Mouse (Mus musculus) G1E (cell line): ENCODE measurements around the gene Myh15.

Experiments
- CTCF ChIP-seq: IDR thresholded peaks from 2 replicates; pipeline ENCODE4 v1.5.1; 2012; ENCODE audit warnings: low read depth, low read length, inconsistent platforms, mixed read lengths
- GATA1 ChIP-seq: IDR thresholded peaks from 2 replicates; pipeline ENCODE4 v1.6.1; 2012; ENCODE audit warnings: borderline replicate concordance, low read length, inconsistent platforms, mixed read lengths
- GATA2 ChIP-seq: IDR thresholded peaks from 2 replicates; pipeline ENCODE4 v1.6.1; 2012; ENCODE audit warnings: low read depth, low read length, inconsistent platforms, borderline replicate concordance
- POLR2AphosphoS5 ChIP-seq: IDR thresholded peaks from 2 replicates; pipeline ENCODE4 v1.6.1; 2012; ENCODE audit warnings: low read depth, low read length, inconsistent platforms; ENCODE audit not compliant: insufficient replicate concordance
- TAL1 ChIP-seq: conservative IDR thresholded peaks from 2 replicates; pipeline ENCODE4 v1.6.1; 2012; ENCODE audit warnings: low read depth, low read length, inconsistent platforms, mixed read lengths

DNA sequence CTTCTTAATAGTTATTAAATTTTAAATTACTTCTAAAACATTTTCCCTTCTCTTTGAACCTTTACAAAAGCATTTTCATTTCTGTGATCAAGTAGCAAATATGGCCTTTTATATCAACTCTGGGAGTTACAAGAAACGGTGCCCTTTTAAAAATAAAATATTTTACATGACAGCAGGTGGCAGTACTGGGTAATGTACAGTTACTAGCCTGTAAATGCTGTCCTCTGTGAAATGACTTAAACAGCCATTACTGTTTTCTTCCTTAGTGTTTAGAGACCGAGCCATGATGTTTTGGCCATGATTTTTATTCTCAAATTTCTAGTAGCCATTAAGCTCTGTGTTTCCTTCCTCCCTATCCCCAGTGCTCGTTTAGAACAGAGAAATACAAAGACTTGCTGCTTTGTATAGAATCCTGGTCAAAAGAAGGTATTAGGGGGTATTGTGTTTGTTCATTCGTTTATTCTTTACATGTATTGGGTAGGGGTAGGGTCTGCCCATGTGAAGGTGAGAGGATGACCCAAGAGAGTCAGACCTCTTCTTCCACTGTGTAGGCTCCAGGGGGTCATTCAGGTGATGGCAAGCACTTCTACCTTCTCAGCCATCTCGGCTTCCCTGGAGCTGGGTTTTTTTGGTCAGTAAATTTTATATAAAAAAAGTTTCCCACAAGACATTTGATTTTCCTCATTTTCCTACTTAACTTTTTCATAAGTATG lies 40.5 kb upstream of the Myh15 start:
- TF ChIP-seq CTCF (no peak), TAL1 (no peak), POLR2AphosphoS5 (no peak), GATA2 (no peak), GATA1 (no peak)
